Mouse (Mus musculus) thymus, adult 18-20 months (tissue): ENCODE results near the gene Fosb.

Experiments used
- DNase-seq, 2 experiments: peaks; one replicate each; pipeline ENCODE4 v3.0.0; 2022; ENCODE audit warnings: mixed read lengths in 2 of 2

Fosb gene

DNA sequence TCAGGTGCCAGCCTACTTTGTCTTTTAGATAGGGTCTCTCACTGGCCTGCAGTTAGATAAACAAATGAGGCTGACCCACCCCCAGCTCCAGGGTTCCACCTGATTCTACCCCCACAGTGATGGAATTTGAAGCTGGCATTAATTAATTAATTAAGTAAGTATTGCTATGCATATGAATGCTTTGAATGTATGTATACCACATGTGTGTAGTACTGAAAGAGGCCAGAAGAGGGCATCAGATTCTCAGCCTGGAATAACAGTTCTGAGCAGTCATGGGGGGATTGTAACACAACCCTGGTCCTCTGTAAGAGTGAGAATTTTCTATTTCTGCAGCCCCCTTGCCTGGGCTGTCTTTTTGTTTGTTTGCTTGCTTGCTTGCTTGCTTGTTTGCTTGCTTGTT lies 18.6 kb upstream of the Fosb start:
- no peak for DNase-seq

DNA sequence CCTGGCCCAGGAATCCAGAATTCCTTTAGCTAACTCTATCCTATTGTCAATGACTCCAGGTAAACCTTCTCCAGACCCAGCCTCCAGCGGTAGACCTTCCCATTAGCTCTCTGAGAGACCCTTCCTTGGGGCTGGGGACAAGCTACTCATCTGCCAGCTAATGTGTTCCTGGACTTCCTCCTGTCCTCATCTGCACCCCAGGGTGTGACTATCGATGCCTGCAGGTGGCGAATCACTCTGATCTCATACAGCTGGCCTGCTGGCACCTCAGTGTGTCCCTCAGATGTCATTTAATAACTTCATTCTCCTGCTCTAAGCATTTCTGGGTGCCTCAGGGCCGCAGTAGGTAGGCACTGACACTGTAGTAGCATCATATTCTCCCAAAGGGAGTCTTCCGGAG lies 17.9 kb upstream of the Fosb start:
- no peak for DNase-seq

DNA sequence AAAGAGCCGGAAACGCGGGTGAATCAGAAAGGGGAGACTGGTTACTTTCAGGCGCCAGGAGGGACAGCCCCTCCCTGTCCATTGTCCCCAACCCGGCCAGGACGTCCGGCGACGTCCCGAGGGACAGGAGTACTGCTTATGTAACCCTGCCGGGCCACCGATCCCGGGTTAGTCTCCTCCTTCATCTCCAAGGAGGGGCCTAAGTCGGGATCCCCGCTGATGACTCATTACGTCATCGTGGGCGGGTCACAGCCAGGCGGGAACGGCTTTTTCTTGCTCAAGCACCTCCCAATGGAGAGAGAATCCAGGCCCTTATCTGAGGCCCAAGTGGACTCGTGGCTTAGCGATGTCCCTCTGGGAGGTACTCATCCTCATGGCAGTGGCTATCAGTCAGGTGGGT lies 17.3 kb upstream of the Fosb start:
- DNase-seq = no peak

DNA sequence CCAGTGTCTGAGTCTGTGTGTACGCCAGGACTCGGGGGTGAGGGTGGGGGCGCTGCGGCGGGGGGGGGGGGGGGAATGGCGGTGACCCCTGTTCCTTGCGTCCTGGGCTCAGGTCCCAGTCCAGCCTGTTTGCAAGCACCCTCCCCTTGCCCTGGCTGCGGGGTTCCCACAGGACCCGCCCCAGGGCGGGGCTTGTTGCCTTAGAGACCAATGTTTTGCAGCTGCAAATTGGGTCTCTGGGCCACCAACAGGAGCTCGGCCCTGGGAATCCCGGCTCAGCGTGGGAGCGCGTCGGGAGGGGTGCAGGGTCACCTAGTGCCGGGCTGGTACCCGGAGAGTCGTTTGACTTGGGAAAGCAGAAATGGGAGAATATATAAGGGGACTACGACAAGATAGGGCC lies 16.5 kb upstream of the Fosb start:
- no peak for DNase-seq

DNA sequence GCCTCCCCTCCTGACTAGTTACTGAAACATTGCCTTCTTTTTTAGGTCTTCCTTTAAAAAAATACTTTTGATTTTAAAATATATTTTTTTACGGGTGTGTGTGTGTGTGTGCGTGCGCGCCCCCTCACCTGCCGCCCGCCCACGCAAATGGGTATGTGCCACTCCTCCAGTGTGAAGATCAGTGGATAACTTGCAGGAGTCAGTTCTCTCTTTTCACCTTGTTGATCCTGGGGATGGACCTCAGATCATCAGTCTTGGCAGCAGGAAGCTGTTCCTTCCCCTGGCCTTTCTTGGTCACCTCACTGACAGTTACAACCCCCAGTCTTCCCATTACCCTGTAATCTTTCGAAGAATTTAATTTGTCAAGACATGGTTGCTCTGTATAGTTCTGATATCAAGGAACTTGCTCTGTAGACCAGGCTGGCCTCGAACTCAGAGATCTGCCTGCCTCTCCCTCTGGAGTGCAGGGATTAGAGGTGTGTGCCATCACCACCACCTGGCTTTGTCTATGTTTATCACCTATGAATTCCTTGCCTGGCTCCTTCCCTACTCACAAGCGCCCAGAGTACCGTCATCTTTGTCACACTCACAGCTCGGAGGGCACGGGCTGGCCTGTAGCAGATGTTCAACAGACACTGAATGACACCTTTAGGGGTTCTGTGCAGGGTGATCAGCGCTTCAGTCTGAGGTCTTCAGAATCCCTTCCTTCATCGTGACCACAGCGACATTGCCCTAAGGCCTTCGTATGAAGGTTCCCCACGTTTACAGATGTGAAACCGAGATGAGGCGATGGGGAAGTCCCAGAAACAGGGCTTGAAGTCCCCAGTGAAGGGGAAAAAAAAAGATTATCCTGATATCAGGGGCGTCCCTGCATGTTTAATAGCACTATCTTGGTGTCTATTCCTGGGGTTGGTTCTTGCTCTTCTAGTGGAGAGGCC lies 15.7 kb upstream of the Fosb start:
- DNase-seq = no peak

DNA sequence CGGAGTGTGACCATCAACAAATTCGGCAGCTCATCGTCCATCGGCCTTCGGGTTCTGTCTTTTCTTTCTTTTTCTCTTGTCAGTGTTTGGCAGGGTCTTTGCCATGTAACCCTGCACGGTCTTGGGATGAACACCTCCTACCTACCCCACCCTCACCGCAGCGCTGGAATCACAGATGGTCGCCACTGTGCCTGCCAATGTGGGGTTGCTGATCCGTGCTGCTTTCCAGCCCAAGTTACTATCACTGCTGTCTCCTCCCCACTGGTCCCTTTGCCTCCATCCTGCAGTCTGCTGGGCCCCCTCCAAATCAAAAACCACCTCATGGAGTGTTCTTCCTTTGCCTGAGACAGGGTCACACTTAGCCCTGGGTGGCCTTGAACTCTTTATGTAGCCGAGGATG lies 14.4 kb upstream of the Fosb start:
- no peak for DNase-seq

DNA sequence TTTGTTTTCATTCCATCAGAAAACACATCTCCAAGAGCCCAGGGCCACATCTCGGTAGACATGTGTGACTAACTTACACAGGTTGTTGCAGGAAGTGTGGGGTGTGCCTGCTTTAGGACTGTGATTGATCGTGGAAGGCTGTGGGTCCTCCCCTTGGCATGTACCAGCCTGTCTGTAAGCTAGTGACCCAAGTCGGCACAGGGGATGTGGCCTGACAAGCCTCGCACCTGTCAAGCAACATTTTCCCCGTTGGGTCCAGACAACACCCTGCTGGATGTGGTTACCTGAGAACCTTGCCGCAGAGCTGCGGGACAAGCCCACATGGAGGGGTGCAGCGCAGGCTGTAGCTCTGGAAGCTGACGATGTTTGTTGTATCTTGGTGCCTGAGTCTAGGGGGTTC lies 12.6 kb upstream of the Fosb start:
- no peak for DNase-seq

DNA sequence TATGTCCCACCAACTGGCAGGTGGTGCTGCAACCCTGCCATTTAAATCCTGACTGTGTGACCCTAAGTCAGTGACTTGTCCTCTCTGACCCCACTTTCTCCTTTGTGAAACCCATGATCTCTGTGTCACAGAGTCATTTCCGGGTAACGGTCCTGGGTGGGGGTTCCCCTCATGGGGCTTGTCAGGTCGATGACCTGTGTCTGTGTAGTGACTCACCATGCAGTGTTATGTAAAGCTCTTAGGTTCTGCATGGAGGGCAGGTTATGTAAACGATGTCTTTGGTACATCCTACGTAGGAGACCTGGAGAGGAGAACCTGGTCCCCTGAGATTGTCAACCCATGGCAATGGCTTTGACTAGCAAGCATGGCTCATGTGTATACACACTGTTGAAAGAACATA lies 11.6 kb upstream of the Fosb start:
- DNase-seq = no peak

DNA sequence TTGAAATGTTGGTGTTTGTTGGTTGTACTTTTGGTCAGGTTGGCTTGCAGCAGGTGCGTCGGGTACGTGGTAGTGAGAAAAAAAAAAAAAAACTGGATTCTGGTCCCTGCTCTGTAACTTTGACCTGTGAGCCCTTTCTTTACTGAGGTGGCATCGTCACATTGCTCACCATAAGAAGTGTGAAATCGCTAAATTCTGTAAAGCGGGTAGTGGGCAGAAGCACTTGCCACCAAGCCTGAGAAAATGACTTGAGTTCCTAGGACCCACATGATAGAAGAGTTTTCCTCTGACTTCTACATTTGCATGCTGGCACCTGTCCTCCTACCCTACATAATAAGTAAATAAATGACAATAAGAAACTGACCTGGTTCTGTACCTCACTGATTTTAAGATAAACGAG lies 10.8 kb upstream of the Fosb start:
- DNase-seq = no peak

DNA sequence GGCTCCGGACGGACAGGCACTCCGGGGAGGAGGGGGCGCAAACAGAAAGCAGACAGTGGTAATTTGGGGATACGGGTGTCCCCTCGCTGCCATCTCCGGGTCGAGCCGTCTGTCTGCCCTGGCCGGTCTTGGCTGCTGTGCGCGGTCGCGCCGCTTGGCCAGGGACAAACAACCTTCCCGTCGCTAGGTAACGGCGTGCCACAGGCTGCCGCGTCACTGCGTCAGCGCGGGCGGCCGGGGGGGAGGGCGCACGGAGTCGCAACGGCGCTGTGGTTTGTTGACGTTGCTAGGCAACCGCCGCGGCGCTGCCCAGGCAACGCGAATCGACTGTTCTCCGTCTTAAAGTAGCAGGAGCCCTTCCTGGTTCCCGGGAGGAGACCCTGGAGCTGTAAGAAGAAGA lies 10.1 kb upstream of the Fosb start:
- DNase-seq = peak; percentile 83 to 85

DNA sequence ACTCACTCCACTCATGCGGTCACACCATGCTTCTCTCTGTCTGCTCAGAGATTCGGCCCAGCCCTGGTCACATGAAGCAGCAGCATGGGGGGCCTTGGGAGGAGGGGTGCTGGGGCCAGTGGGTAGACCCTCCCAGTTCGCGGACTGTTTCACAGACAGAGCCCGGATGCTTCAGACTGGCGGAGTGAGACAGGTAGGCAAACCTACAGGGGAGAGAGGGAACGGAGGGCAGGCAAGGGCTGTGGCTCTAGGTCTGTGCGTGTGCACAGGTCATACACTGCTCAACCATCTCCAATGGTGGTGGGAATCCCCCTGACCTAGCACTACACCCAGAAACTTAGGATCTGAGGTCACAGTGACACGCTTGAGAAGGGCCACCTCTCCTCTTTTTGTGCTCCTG lies 9.6 kb upstream of the Fosb start:
- DNase-seq = no peak

DNA sequence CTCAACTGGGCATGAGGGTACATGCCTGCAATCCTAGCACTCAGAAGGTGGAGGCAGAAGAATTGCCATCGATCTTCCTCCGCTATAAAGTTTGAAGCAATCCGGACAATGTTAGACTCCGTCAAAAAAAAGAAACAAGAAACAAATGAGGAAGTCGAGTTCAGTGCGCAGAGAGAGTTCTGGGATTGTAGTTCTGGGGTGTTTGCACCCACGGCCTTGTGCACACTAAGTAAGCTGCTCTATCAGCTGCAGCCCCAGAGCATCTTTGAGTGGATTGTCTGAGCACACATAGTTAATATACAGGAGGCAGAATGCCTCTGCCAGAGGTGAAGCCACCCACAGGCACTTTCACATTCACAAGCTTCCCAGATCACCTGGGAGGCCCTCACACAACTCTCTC lies 8.8 kb upstream of the Fosb start:
- no peak for DNase-seq

DNA sequence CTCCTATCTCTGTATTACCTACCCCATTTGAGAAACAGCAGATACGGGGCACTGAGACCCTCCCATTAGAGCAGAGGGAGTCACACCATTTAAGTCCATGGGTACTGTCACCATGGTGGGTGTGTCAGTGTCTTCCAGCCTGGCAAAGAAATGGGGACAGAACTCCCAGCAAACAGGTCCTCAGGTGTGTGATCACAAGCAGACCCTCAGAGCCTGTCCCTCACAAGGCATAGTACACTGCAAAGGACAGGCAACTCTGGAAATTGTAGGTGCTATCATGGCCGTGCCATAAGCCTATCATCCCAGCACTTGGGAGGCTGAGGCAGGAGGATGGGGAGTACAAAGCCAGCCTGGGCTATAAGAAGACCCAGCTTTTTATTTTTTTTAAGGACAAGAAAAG lies 8.3 kb upstream of the Fosb start:
- DNase-seq = no peak

DNA sequence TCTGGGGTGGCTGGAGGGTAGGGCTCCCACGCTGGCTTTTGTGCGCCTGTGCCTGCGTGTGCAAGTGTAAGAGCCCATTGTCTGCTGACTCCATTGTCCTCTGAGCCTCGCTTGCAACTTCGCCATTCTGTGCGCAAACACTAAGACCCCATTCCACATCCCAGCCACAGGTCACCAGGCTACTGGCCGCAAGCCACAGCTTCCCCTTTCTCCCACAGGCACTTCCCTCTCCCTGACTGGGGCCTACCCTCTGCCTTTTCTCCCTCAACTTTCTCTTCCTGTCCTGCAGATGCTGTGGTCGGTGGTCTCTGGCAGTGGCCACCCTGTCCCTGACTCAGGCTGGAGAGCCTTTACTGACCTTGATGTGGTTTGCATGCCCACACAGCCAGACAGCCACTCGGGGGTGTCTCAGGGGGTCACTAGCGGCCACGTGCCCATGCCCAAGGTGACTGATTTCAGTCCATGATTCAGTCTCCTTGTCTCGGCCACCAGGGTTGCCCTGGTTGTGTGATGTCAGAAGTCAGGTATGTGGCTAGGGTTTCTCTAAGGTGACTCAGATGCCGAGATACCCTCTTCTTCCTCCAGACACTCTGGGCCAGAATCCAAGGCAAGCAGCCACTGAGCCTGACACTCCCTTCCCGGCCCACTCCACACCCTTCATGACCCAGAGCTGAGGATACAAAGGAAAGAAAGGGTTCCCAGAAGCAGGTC lies 6.8 kb upstream of the Fosb start:
- no peak for DNase-seq

DNA sequence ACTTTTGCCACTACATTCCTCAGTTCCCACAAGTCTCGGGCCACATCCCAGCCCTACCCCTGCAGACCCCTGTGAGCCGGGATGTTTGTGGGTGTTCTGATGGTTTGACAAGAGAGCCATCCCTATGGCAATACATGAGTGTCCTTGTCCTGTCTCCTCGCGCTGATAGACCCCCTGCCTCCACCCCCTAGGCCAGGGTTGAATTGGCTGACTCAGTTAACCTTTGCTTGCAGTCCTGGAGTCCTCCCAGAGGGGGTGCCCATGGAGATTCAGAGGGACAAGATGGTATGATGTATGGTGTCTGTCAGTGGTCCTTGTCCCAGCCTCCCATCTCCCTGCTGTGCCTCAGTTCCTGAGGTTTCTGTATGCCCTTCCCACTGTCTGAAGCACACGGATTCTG lies 4.2 kb upstream of the Fosb start:
- DNase-seq = no peak

DNA sequence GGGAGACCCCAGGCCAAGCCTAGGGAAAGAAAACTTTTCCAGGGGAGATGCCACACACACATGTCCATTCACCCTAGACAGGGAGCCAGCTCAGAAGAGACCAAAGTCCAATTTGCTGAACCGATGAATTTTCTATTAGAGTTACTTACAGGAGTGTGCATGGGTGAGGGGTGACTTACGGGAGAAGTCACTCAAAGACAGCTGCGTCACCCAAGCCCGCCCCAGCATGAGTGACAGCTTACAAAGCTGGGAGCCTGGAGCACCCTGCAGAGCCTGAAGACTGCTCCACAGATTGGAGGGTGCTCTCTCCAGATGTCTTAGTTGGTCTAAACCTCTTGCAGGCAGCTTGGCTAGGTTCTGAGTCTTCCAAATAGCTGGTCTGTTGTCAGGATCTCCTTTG lies 2.1 kb upstream of the Fosb start:
- no peak for DNase-seq

DNA sequence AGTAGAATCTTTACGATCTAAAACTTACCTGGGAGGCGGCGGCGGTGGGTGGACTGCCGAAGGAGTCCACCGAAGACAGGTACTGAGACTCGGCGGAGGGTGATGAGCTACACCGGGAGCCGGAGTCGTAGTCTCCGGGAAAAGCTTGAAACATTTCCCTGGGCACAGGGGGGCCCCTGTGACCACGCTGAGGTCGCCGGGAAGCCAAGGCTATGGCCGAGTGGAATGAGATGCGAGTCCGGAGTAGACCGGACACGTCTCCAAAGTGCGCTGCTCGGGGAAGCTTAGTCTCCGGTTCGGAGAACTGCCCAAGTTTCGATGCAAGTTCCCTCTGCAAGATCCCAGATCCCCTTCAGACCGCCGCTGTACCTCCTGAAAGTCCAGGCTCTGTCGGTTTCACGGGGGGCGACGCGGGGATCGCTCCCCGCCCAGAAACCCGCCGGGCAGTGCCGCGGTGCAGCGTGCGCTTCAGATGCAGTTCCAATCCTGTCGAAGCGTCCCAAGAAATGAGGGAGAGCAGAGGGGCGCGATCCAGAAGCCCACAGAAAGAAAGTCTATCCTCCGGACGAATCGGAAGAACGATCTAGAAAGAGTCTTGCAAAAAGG lies 470 bp downstream of the Fosb start:
- DNase-seq = no peak

DNA sequence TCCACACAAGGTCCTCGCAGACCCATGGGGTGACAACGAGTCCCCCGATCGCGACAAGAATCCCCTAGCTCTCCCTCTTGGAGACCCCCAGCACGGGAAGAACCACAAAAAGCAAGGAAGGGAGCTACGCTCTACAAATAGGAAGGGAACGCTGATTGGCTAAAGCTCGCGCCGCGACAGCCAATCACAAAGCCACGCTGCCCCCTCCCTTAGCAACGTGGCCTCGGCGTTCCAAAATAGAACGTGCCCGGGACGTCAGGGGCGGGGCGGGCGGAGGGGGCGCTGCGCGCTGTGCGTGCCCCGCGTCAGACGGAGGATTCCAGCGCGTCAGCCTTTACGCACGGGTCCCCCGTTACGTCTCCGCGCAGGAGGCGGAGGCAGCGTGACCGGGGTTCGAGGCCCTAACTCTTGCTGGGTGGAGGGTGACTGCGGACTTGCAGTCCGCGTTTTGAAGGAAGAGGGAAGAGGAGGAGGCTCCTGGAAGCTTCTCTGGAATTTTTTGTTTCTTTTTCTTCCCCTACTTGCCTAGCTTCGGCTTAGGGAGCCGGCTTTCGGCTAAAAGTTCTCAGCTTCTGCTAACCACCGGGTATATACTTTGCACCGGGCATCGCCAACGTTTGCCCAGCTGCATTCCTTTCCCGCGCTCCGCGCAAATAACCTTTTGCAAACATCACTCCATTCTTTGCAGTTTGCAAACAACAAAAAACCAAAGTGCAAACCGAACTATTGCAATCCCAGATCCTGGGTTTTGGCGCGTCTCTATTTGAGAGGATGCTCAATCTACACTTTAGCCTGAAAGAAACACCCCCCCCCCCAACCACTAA lies 1.2 kb downstream of the Fosb start:
- peak; percentile 91 to 92 for DNase-seq

DNA sequence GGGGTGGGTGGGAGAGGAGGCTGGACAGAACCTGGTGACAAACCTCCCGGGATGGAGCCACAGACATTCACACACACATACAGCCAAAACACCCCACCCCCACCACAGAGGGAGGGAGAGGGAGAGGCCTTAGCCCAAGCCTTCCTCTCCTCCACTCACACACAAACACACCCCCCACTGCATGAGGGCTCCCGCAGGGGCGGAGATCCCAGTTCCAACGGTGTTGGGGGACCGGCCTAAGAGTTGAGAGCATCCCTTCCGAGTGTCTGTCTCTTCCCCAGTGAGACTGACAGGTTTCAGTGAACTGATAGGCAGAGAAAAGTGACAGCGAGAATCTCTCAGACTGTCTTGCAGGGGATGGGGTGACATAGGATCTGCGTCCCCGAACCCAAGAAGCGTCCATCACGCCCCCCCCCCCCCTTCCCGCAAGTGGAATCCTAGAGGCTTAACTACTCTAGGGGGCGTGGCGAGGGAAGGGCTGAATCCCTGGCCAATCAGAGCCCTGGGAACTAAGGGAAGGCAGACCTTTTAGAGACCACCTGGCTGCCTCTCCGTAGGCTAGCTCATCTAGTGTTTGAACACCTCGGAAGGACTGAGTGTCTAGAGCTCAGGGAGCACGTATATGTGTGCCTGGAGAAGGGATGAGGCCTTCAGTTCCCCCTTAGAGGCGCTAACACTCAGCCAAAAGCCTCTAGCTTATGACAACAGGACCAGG lies 2.0 kb downstream of the Fosb start:
- peak in 1 of 2 experiments; percentile 47 for DNase-seq

DNA sequence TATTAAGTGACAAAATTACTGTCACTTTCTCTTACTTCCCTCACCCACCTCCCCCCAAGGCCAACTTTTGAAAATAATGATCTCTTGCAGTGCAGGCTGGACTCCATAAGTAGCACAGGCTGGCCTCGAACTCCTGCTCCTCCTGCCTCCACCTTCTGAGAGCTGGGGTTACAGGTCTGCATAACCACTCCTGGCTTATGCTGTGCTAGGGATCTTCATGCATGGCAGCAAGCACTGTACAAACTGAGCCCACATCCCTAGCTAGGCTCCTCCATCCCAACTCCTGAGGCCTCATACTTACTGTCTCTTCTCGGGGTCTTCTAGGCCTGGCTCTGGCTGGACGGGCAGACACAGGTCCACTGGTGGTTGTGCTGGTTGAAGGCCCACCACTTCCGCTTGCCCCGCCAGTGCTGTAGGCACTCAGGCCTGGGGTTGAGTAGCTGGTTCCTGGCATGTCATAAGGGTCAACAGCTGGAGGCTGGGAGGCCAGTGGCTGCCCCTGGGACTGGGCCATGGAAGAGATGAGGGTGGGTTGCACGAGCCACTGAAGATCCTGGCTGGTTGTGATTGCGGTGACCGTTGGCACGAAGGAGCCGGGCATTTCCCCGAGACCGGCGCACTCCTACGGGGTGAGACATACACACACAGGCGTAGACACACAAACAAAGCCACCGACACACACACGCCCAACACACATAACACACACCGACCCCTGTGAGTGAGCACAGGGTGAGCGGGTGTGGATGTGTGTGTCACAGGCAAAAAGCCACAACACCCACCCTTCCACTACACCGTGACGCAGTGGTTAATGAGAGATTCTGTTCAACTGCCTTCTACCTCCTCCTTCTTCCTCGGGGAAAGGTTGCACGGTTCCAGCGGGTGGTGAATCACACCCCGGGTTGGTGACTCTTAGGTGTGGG lies 2.8 kb downstream of the Fosb start:
- DNase-seq = no peak
